Mouse (Mus musculus) cerebellum, adult 2 months (tissue): ENCODE measurements around the gene Ntng2.

Experiments
- CTCF ChIP-seq: fragments of 200-500 bp; IDR thresholded peaks from 2 replicates; pipeline ENCODE4 v1.5.1; 2011; ENCODE audit warnings: low read depth, mild to moderate bottlenecking, control low read depth, low read length, moderate library complexity, borderline replicate concordance; ENCODE audit not compliant: insufficient read depth
- POLR2A ChIP-seq: fragments of 200-500 bp; IDR thresholded peaks from 2 replicates; pipeline ENCODE4 v1.6.1; 2011; ENCODE audit warnings: low read length, control low read depth, borderline replicate concordance; ENCODE audit not compliant: insufficient read depth

DNA sequence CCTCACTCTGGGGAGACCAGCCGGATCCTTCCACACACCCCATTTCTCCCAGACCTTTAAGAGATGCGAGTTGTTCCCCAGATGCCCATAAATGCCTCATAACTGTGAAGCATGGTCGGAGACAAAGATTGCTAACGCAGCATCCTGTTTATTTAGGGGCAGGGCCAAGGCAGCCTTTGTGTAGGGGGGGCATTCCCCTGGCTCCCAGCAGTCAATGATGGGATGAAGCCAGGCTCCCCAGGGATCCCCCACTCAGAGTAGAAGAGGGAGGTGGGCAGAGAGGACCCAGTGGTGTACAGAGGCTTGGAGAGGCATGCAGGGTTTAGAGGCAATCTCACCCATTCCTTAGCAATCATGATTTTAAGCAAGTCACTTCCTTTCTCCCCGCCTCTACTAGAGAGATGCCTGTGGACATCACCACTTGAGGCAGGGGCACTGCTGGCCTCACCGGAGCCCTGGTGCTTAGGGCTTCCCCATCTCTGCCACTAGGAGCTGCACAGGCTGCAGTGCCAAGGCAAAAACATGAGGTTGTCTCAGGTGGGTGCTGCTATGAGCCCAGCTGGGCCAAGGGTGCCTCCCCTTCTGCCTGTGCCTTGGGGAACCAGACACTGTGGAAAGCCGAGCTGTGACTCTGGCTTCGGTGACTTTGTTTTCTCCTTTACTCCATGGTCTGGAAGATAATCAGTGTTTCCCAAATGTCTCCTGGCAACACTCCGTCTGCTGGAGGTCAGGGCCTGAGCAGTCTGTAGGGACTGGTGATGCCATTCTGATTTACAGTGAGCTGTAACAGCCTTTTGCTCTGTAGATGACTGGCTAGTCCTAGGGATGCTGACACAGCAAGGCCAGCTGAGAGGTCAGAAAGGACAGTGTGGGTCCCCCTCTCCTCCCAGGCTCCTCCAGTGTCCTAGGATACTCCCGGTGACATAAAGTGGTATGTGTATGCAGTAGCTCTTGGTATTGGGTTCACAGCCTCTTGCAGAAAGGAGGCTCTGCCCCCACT is 61.3 kb downstream of the Ntng2 start:
- TF ChIP-seq CTCF: no peak
- TF ChIP-seq POLR2A: no peak
